Mouse (Mus musculus) cerebellum, adult 11 months (tissue): ENCODE data around the gene Mapk8ip3.
"Not testable (repeated sequence)": the region's sequence is repeated elsewhere in the genome, so short reads cannot be mapped to it uniquely, and the experiment has no call there.

Experiments used
- DNase-seq: peaks from one replicate; pipeline ENCODE4 v3.0.0; 2022

Gene Mapk8ip3

GRCm38 (mm10) chr17:24936259-24937237 is at the start of gene Mapk8ip3:
TSS of gene Mapk8ip3 (minus strand) at chr17:24936977.
- DNase-seq = peak; percentile 94

- DNase-seq = no peak
Observed at GRCm38 (mm10) chr17:24960852-24961715, 24.3 kb upstream of the Mapk8ip3 start.

GRCm38 (mm10) chr17:24960135-24960851 is 23.5 kb upstream of the Mapk8ip3 start, which contains the start of gene Jpt2:
TSS of gene Jpt2 (minus strand) at chr17:24960689.
- peak; percentile 97 for DNase-seq

- no peak for DNase-seq
Observed at GRCm38 (mm10) chr17:24959371-24959770, 22.6 kb upstream of the Mapk8ip3 start.

DNA sequence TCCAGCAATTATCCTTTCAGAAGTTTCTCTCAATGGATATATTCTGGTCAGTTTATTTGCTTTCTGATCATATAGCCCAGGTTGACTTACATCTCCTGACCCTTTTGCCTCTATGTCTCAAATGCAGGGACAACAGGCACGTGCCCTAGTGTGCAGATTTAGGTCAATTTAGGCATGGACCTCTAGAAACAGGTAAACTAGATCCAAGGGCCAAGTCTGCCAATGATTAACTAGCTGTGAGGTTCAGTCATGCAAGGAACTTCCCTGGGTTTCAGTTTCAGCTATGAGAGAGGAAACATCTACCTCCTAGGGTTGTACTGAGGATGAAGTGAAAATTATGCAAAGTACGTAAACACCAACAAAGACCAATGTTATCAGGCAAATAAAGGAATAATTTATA is 16.5 kb upstream of the Mapk8ip3 start:
- DNase-seq = no peak

GRCm38 (mm10) chr17:24950671-24951070 is 13.9 kb upstream of the Mapk8ip3 start:
- DNase-seq = no peak

DNA sequence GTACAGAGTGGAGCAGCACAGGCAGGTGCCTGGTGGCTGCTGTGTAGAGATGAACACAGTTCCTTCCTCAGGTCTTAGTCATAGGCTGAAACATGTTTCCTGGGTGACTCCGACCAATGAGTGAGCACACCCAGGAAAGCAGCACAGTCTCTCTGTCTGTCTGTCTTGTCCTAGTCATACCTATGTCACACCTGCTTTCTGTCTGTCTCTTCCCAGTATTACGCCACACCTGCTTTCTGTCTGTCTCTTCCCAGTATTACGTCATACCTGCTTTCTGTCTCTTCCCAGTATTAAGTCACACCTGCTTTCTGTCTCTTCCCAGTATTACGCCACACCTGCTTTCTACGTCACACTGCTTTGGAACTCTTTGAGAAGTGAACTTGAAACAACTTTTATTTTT is 11.4 kb upstream of the Mapk8ip3 start:
- no peak for DNase-seq

DNA sequence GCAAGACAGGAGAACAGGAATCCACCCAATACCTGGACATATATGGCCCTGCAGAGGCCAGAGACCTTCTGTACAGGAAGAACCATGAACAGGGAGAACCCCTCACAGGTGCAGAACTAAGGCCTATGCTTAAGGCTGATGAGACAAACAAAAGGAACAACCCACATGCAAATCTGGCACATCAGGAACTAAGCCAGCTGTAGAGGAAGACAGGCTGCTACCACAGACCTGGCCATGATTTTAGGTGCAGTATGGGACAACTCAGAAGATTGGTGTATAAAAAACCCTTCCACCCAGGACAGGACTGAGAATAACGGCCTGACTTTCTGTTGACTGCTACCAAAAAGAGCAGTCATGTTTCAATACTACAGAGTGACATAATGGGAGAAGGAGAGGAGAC is 6.8 kb upstream of the Mapk8ip3 start:
- not testable (repeated sequence) for DNase-seq

DNA sequence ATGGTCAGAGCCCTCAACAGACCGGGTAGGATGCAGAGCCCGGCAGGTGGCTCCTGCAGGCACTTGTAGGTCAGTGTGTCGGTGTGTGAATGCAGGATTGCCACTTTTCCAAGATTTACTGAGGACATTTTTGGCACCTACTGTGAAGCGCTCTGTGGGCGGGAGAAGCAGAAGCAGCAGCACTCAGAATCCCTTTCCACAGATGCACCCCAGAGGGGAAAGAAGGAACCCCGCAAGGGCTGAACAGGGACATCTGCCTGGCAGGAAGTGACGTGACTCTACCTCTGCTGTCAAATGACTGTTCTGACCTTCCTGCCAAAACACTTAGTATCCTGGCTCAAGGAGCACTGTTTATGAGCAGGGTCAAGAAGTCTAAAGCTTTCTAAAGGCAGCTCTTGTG is 6.3 kb upstream of the Mapk8ip3 start:
- DNase-seq = no peak

DNA sequence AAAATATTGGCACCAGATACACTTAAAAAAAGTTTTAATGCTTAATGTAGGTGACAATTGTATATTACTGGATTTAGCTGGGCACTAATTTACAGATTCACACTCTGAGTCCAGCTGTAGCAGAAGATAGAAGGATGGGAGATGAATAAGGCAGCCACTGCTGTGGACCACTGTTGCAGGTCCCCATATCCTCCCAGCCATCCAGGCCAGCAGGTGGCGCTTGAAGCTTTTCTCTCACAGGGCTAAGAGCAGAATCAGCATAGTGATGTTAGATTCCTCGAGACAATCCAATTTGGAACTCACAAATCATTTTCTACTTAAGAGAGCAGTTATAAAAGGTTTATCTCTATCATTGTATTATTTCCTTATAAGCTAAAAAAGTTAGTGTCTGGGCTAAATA is 5.7 kb upstream of the Mapk8ip3 start:
- peak; percentile 27 for DNase-seq

DNA sequence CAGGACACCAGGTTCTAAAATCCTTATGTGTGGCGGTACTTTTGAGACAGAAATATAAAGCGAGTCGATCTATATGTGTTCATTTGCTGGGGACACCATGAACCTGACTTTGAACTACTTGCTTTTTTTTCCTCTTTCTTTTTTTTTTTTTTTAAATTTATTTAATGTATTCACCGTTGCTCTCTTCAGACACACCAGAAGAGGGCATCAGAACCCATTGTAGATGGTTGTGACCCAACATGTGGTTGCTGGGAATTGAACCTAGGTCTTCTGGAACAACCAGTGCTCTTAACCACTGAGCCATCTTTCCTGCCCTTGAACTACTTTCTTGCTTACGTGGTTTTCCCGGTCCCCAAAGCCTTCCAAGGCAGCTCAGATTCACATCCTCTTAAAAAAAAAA is 489 bp upstream of the Mapk8ip3 start:
- DNase-seq = no peak

- no peak for DNase-seq
Observed at GRCm38 (mm10) chr17:24935666-24936065, 1.1 kb downstream of the Mapk8ip3 start.

DNA sequence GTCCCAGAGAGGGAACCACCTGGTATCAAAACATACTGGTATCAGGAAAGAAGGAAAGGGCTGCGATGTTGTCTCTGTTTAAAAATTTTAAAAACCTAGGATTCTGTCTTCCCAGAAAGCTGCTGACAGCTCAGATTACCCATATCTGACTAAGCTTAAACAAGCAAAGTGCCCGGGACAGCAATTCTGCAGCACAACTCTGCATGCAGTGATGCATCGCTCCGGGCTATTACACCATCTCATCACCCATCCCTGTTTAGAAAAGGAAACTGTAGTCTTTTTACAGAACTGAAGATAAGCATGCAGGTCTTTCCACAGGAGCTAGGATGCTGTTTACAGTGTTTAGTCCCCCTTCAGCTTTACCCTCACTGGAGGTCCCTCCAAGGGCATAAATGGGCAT is 1.9 kb downstream of the Mapk8ip3 start:
- no peak for DNase-seq

DNA sequence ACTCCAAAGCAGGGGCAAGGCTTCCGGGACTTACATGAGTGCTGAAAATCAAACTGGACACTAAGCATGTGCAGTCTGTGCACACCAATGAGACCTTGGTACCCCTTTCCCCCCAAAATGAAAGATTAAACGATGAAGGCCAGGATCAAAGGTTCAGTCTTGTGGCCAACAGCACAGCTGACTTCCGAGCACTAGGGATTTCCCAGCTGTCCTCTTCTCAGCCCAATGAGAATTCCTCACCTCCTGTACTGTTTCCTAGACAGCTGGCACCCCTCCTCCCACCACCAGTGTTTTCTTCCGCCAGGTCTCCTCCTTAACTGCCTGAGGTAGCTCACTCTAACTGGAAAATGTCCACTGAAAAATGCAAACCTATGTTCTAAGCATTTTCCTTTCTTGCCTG is 3.6 kb downstream of the Mapk8ip3 start:
- no peak for DNase-seq

DNA sequence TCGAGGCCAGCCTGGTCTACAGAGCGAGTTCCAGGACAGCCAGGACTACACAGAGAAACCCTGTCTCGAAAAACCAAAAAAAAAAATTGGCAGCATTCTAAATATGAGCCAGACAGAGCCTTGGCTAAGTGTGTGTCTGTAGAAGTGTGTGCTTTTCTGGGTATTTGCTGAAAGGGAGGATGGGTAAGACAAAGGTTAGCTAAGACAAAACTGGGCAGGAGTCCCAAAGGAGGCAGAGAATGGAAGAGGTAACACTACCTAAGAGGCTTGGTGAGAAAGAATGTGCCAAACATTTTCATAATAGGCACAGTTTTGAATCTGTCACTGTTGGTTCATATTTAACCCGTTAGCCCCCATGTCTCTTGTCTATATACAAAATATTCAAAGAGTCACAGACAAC is 4.3 kb downstream of the Mapk8ip3 start:
- DNase-seq = no peak

- no peak for DNase-seq
Observed at GRCm38 (mm10) chr17:24929506-24929905, 7.3 kb downstream of the Mapk8ip3 start.

GRCm38 (mm10) chr17:24923246-24923645 is 13.5 kb downstream of the Mapk8ip3 start:
- DNase-seq = no peak

DNA sequence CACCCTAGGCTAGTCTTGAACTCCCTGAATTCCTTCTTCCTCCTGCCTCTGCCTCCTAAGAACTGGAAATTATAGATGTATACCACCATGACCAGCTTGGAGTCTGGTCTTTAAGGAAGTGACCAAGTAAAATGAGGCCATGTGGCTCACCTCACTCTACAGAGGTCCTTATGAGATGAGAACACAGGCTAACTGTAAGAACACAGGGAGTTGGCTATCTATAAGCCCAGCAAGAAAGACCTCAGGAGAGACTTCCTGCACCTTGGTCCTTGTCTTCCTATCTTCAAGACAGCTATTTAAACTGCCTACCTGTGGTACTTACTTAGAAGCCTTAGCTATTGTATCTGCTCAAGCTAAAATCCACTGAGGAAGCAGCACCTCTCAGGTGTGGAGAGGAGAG is 22.8 kb downstream of the Mapk8ip3 start:
- DNase-seq = no peak

- no peak for DNase-seq
Observed at GRCm38 (mm10) chr17:24907591-24907990, 29.2 kb downstream of the Mapk8ip3 start.

DNA sequence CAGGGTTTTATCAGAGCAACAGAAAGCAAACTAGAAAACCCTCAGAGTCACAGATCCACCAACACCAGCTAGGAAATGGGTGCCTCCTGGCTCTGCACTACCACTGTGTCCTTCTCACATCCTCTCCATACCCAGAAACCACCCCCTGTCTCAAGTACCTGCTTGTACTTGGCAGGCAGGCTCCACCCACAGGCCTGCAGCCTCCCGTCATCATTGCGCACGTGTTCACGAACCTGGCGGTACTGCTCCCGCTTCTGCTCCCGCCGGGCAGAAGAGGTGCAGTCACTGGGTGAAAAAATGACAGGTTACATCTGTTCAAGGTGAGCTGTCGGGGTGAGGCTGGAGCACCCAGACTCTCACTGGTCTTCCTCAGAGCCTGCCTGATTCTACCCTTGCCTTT is 33.0 kb downstream of the Mapk8ip3 start:
- no peak for DNase-seq

GRCm38 (mm10) chr17:24902671-24903474 is 33.9 kb downstream of the Mapk8ip3 start:
- no peak for DNase-seq

DNA sequence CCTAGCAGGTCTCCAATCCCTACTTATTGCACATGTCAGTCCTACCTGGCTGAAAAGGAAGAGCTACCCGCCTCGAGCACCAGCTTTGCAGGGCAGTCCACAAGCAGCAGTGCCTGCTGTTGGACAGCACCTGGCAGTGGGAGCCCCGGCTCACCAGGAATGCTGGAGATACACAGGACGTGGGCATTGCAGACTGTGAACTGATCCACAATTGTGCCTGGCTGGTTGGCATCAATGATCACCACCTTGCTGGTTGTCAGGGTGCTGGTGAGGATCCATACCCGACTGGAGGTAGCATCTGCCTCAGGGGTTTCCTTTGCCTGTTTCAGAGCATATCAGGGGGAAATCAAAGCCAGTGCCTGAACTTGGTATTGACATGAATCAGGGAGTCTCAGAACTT is 34.7 kb downstream of the Mapk8ip3 start:
- DNase-seq = no peak
